Mouse (Mus musculus): ENCODE data around the gene Map3k14.

- TF ChIP-seq GATA1 (IDR thresholded peaks at IDR 0.05; ENCODE audit: borderline replicate concordance, low read length) (no peak), FLI1 (IDR thresholded peaks at IDR 0.05; ENCODE audit: low read length) (no peak)
These were observed 9.3 kb downstream of the Map3k14 start for GRCm38 (mm10) chr11:103257938-103258481.

Data from megakaryocyte, embryonic 14.5 days (primary cell).